Mouse (Mus musculus) erythroblast, embryonic 14.5 days (primary cell): Measurements from ENCODE around the gene Hmx2.

Experiments used
- GATA1 ChIP-seq: IDR thresholded peaks from 2 replicates; pipeline ENCODE4 v1.6.1; 2012; ENCODE audit warnings: low read length, inconsistent platforms, mixed read lengths
- TAL1 ChIP-seq: IDR thresholded peaks from 3 replicates; pipeline ENCODE4 v1.6.1; 2012; ENCODE audit warnings: low read length, inconsistent platforms, mixed read lengths

- no peak for TF ChIP-seq TAL1
- no peak for TF ChIP-seq GATA1
These were observed 2.9 kb downstream of the Hmx2 start for GRCm38 (mm10) chr7:131551471-131551870.
